Mouse (Mus musculus): ENCODE measurements around the gene Cog8.

DNA sequence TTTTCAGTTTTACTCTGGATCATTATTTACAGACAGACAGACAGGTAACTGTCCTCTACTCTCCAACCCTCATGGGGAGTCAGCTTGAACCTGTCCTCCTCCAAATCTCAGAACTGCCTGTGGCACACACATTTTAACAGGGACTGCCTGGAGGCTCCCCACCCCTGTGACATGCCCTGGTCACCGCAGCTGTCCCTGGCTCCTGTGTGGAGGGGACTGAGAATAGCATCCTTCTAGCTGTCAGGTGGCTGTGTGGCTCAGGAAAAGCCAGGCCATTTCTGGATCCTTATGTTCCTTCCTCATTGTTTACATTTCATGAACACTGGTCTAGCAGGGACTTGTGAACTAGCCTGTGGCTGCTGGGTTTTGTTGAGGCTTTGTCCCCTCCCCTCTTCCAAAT lies 17.6 kb upstream of the Cog8 start:
- TF ChIP-seq CTCF (IDR thresholded peaks at IDR 0.05; ENCODE audit: extremely low read depth, insufficient read length, insufficient replicate concordance, low read depth, low read length) (no peak), POLR2A (IDR thresholded peaks at IDR 0.05; ENCODE audit: low read depth, low read length) (no peak)
